Mouse (Mus musculus) neural tube, embryonic 12.5 days (tissue): ENCODE results near the gene Crtam. TPM values are rescaled to one million over a fixed set of nuclear protein-coding genes. Genes with fewer than 3 reads are reported as not detected.

Experiments used
- ATAC-seq: fragments of 200-750 bp; cut with Nextera tagmentation; 2 replicates; pipeline ENCODE4 v1.8.0; 2017; ENCODE audit warnings: low read depth, mild to moderate bottlenecking, moderate TSS enrichment, moderate library complexity; ENCODE audit not compliant: low FRiP score
- H3K27ac ChIP-seq: fragments of 300-500 bp; sonication (generic); 2 replicates; pipeline ENCODE4 v1.5.1; 2016
- H3K27me3 ChIP-seq: fragments of 300-500 bp; sonication (generic); replicated peaks from 2 replicates; pipeline ENCODE4 v1.6.1; 2016; ENCODE audit warnings: mild to moderate bottlenecking
- H3K36me3 ChIP-seq: fragments of 300-500 bp; sonication (generic); 2 replicates; pipeline ENCODE4 v1.6.1; 2016; ENCODE audit warnings: mild to moderate bottlenecking
- H3K4me1 ChIP-seq: fragments of 300-500 bp; sonication (generic); 2 replicates; pipeline ENCODE4 v1.6.1; 2016
- H3K4me2 ChIP-seq: fragments of 300-500 bp; sonication (generic); replicated peaks from 2 replicates; pipeline ENCODE4 v1.6.1; 2016; ENCODE audit warnings: mild to moderate bottlenecking
- H3K4me3 ChIP-seq: fragments of 300-500 bp; sonication (generic); 2 replicates; pipeline ENCODE4 v1.5.1; 2016
- H3K9ac ChIP-seq: fragments of 300-500 bp; sonication (generic); 2 replicates; pipeline ENCODE4 v1.6.1; 2016; ENCODE audit warnings: mild to moderate bottlenecking
- H3K9me3 ChIP-seq: fragments of 300-500 bp; sonication (generic); 2 replicates; pipeline ENCODE4 v1.6.1; 2016; ENCODE audit warnings: mild to moderate bottlenecking
- WGBS: fragments of 180-500 bp; shearing (Covaris S2); methylation state at CpG from one replicate; pipeline ENCODE4 v1.1.7; 2016; 5-methylcytosine and 5-hydroxymethylcytosine counted together
- polyA plus RNA-seq: library from polyadenylated mRNA; unstranded; fragments of >200 nt; fragmentation: Nextera tagmentation; extraction: Ambion mirVana; gene quantifications from 2 replicates; pipeline ENCODE4 v1.2.1, GENCODE M21; 2016

Gene Crtam
- polyA plus RNA-seq, 1 experiment from 2014 or later = not detected

GRCm38 (mm10) chr9:40947131-40947530 is 57.3 kb downstream of the Crtam start:
- H3K4me3 ChIP-seq = no peak overlapping the region
- H3K36me3 ChIP-seq = no peaks in the 10 kb centered on the region
- no peaks in the 10 kb centered on the region for H3K4me1 ChIP-seq
- no peak overlapping the region for H3K9ac ChIP-seq
- H3K4me2 ChIP-seq = no peak overlapping the region
- peaks cover 7% of the 10 kb centered on the region for H3K27me3 ChIP-seq
- H3K27ac ChIP-seq = no peak overlapping the region
- ATAC-seq = no peak
- 71% methylated on average over 4 of the region's 4 CpGs for WGBS
- no peaks in the 10 kb centered on the region for H3K9me3 ChIP-seq

GRCm38 (mm10) chr9:40937425-40937824 is 67.0 kb downstream of the Crtam start:
- no peak overlapping the region for H3K4me3 ChIP-seq
- H3K27me3 ChIP-seq = no peaks in the 10 kb centered on the region
- no peaks in the 10 kb centered on the region for H3K36me3 ChIP-seq
- ATAC-seq = no peak
- no peak overlapping the region for H3K27ac ChIP-seq
- H3K9me3 ChIP-seq = no peaks in the 10 kb centered on the region
- H3K9ac ChIP-seq = no peak overlapping the region
- no peak overlapping the region for H3K4me2 ChIP-seq
- H3K4me1 ChIP-seq = no peaks in the 10 kb centered on the region
- 55% methylated on average over 7 of the region's 7 CpGs for WGBS

GRCm38 (mm10) chr9:40933323-40933722 is 71.1 kb downstream of the Crtam start:
- no peaks in the 10 kb centered on the region for H3K36me3 ChIP-seq
- H3K4me2 ChIP-seq = no peak overlapping the region
- WGBS = 67% methylated on average over 3 of the region's 3 CpGs
- H3K4me3 ChIP-seq = no peak overlapping the region
- H3K4me1 ChIP-seq = no peaks in the 10 kb centered on the region
- H3K27ac ChIP-seq = no peak overlapping the region
- no peak for ATAC-seq
- no peak overlapping the region for H3K9ac ChIP-seq
- H3K9me3 ChIP-seq = no peaks in the 10 kb centered on the region
- H3K27me3 ChIP-seq = no peaks in the 10 kb centered on the region

- no peak for ATAC-seq
- Histone ChIP-seq H3K4me1 (no peaks in the 10 kb centered on the region), H3K9ac (no peak overlapping the region), H3K27ac (no peak overlapping the region), H3K36me3 (no peaks in the 10 kb centered on the region), H3K4me3 (no peak overlapping the region), H3K9me3 (no peaks in the 10 kb centered on the region), H3K27me3 (no peaks in the 10 kb centered on the region), H3K4me2 (no peak overlapping the region)
- WGBS = 65% methylated on average over 17 of the region's 17 CpGs
Observed at GRCm38 (mm10) chr9:40927351-40927980, 77.0 kb downstream of the Crtam start.

Other genes with a start within 250 kb of the Crtam start
- gene Hspa8, start 203.6 kb downstream of the Crtam start, polyA plus RNA-seq = 2,593 and 2,648 TPM in 2 replicates
- not detected in 2 replicates for gene Bsx, start 130.5 kb downstream of the Crtam start, polyA plus RNA-seq
- gene Jhy, start 40.5 kb downstream of the Crtam start, polyA plus RNA-seq = 0.98 and 1.1 TPM in 2 replicates
- 17.4 and 24.1 TPM in 2 replicates for gene Ubash3b, start 157.1 kb upstream of the Crtam start, polyA plus RNA-seq